Mouse (Mus musculus) gastrocnemius, adult 2 months (tissue): ENCODE measurements around the gene Ssbp3. TPM values are rescaled to one million over a fixed set of nuclear protein-coding genes. Genes with fewer than 3 reads are reported as not detected.

Experiments used
- DNase-seq: peaks from one replicate; pipeline ENCODE4 v3.0.0; 2022
- H3K27ac ChIP-seq: fragments of 200-600 bp; 2 replicates; pipeline ENCODE4 v1.8.1; 2022; ENCODE audit warnings: mild to moderate bottlenecking
- H3K4me3 ChIP-seq: fragments of 200-600 bp; 2 replicates; pipeline ENCODE4 v1.8.1; 2022; ENCODE audit warnings: mild to moderate bottlenecking, moderate library complexity
- CTCF ChIP-seq: fragments of 200-600 bp; IDR thresholded peaks from 2 replicates; pipeline ENCODE4 v1.8.1; 2022; ENCODE audit warnings: antibody characterized with exemption, mild to moderate bottlenecking, moderate library complexity
- intact Hi-C: fragments of 180-260 bp; cut with DNase I; formaldehyde crosslinking; loops from one replicate; pipeline ENCODE4 v1.15.1; 2025
- total RNA-seq, 2 experiments: library from RNA; stranded (reverse); gene quantifications; 2 replicates each; pipeline ENCODE4 v1.2.3; 2021

The Ssbp3 gene
- total RNA-seq, 2 experiments from 2014 or later = 23.7 to 30.0 TPM

- no peak for DNase-seq
- TF ChIP-seq CTCF = no peak
- Histone ChIP-seq H3K4me3 (no peak overlapping the region), H3K27ac (peak overlapping the region; percentile 85)
- intact Hi-C loops = no loop called here
Observed at GRCm38 (mm10) chr4:106985899-106986832, 75.7 kb downstream of the Ssbp3 start.

GRCm38 (mm10) chr4:106987725-106988364, 77.3 kb downstream of the Ssbp3 start:
- intact Hi-C loops = loop anchor here (1.0 to 2.0 kb wide), 3 partner anchors 76 to 177 kb away; no protein-coding TSS in a partner anchor
- DNase-seq = peak; percentile 86
- peak overlapping the region; percentile 61 for H3K4me3 ChIP-seq
- peak overlapping the region; percentile 85 for H3K27ac ChIP-seq
- TF ChIP-seq CTCF = peak; percentile 90

GRCm38 (mm10) chr4:106988886-106989225, 78.4 kb downstream of the Ssbp3 start:
- intact Hi-C loops = loop anchor here (1.0 to 2.0 kb wide), 3 partner anchors 77 to 176 kb away; no protein-coding TSS in a partner anchor
- Histone ChIP-seq H3K4me3 (no peak overlapping the region), H3K27ac (peak overlapping the region; percentile 29)
- no peak for TF ChIP-seq CTCF
- DNase-seq = no peak

- H3K4me3 ChIP-seq = no peak overlapping the region
- peak; percentile 58 for DNase-seq
- peak overlapping the region; percentile 29 for H3K27ac ChIP-seq
- peak; percentile 71 for TF ChIP-seq CTCF
- intact Hi-C loops = loop anchor here (2.0 kb wide), 1 partner anchor 175 kb away; no protein-coding TSS in a partner anchor
Observed at GRCm38 (mm10) chr4:106989226-106989983, 78.9 kb downstream of the Ssbp3 start.

- TF ChIP-seq CTCF = no peak
- Histone ChIP-seq H3K4me3 (no peak overlapping the region), H3K27ac (no peak overlapping the region)
- intact Hi-C loops = loop anchor here (5.0 kb wide), 1 partner anchor 129 kb away; no protein-coding TSS in a partner anchor
- DNase-seq = no peak
Observed at GRCm38 (mm10) chr4:106993053-106993452, 82.6 kb downstream of the Ssbp3 start.

DNA sequence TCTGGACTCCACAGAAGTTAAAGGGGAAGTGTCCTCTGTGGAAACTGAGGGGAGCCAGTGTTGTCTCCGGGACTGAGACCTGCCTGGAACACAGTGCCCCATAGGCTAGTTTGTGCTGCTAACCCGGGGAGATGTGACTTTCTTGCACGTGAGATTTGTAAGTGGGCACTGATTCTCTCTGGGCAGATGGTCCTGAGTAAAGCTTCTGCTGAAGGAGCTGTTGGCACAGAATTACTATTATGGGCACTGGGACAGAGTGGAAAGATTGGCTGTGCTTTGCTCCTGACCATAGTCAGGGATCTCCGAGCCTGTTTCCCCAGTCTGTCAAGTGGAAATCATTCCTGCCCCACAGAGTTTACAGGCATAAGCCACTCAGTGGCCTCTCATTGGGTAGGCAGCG, 83.8 kb downstream of the Ssbp3 start:
- intact Hi-C loops = loop anchor here (5.0 kb wide), 1 partner anchor 128 kb away; no protein-coding TSS in a partner anchor
- H3K27ac ChIP-seq = no peak overlapping the region
- TF ChIP-seq CTCF = no peak
- H3K4me3 ChIP-seq = no peak overlapping the region
- no peak for DNase-seq

DNA sequence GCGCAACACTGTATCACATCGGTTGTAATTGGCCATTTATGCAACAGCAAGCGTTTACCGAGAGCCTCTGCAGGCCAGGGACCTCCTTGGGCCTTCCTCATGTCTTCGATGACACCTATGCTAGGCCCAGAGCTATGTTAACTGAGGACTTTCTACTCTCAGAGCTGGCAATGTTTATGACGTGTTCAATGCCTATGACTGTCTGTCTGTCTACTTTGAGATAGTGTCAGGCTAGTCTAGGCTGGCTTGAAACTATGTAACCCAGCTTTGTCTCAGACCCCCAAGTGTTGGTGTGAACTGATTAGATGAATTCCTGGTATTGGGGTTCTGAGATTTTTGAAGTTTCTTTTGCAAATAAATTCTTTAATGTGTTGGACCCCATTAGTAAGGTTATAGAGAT, 84.6 kb downstream of the Ssbp3 start:
- H3K27ac ChIP-seq = no peak overlapping the region
- no peak overlapping the region for H3K4me3 ChIP-seq
- DNase-seq = no peak
- intact Hi-C loops = no loop called here
- TF ChIP-seq CTCF = no peak

GRCm38 (mm10) chr4:106995513-106995912, 85.0 kb downstream of the Ssbp3 start:
- DNase-seq = no peak
- Histone ChIP-seq H3K4me3 (no peak overlapping the region), H3K27ac (no peak overlapping the region)
- no peak for TF ChIP-seq CTCF
- intact Hi-C loops = no loop called here

GRCm38 (mm10) chr4:106996305-106997076, 86.0 kb downstream of the Ssbp3 start:
- DNase-seq = no peak
- intact Hi-C loops = no loop called here

DNA sequence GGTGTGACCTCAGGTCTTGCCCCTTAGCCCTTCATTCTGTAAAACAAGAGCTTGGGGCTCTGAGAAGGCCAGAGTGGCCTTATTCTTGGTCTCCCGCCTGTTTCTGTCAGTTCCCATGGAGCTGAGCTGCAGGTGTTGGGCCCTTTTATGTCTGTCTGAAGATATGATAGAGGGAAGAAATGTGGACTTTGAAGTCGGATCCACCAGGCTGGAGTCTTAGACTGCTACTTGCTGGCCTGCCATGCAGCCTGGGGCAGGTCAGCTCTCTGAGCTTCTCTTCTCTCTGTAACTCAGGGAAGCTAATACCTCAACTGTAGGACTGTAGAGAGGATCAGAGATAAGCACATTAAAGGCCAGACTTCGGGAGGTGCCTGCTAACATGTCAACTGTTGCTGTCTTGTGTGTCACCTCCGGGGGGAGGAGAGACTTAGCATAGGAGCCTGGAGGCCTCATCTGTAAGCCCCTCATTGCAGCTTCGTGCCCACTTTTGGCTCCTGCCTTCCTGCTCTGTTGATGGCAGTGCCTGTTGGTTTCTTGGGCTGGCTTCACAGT, 90.8 kb downstream of the Ssbp3 start:
- no peak overlapping the region for H3K27ac ChIP-seq
- H3K4me3 ChIP-seq = no peak overlapping the region
- intact Hi-C loops = no loop called here
- DNase-seq = no peak
- TF ChIP-seq CTCF = no peak

More at GRCm38 (mm10) chr4:106996305-106997076, 86.0 kb downstream of the Ssbp3 start:
- no peak overlapping the region for H3K4me3 ChIP-seq
- no peak for TF ChIP-seq CTCF
- H3K27ac ChIP-seq = no peak overlapping the region

DNA sequence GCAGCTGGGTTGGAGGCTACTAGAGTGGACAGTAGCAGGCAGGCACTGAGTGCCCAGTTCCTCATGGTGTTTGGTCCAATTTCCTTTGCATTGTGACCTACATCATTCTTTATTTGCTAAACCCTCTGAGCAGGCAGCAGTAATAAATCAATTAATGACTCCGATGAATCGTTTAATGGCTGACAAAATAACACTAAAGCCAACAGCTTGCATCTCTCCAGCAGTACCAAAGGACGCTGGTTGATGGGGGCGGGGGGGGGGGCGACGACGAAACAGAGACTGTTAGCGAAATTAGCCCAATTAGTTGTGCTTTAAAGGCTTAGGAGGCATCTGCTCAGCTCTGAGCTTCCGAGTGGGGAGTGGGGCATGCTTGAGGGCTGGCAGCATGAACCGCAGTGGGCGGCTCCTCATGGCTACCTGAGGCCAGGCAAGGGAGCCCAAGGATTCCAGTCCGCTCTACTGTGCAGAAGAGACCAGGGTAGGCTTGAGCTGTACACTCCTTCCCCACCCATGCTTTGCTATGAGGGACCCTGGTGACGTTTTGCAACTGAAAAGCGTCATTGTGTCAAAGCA, 91.5 kb downstream of the Ssbp3 start:
- TF ChIP-seq CTCF = no peak
- Histone ChIP-seq H3K27ac (no peak overlapping the region; the same call in 1 of the 2 replicates), H3K4me3 (no peak overlapping the region)
- DNase-seq = no peak
- intact Hi-C loops = no loop called here
